ENCODE assay signal across 8 mouse cellular contexts in the genomic region with DNA sequence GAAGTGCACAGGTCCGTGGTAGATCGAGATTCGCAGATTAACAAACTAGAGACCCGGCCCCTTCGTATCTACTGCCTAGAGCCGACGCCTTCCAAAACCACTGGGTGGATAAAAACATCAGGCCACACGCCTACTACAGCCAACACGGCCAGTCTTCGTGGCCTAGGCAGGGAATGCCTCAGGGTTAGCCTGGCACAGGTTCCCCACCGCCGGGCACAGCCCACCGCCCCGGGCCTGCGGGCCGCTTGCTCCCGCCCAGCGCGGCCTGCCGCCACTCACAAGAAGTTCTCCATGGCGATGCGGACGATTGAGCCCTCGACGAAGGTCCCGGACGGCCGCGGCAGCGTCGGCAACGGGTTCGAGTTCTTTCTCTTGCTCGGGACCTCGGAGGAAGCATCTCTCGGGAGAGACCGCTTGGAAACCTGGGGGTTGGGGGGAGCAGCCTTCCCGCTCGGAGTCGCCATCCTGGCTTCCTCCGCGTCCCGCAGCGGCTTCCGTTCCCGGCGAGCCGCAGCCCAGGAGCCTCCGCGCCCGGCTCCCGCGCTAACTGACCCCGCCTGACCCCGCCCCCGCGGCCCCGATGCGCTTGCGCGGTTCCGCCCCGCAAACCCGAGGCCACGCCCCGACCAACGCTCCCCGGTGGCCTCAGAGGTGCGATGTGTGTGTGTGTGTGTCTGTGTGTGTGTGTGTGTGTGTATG. TPM values are rescaled to one million over a fixed set of nuclear protein-coding genes. Genes with fewer than 3 reads are reported as not detected.
A peak's percentile ranks its signal among the peaks of the same experiment; 100 is the strongest.
DNase-seq lines count a peak whose midpoint lies in the region; ATAC-seq and TF ChIP-seq lines count a peak whose summit lies in the region.

A gene (minus strand): TSS at position 543 of the 699 bp plus-strand sequence.

- peak; percentile 54; the same call in 1 of the 2 replicates for TF ChIP-seq POLR2A in liver, adult 2 months (IDR thresholded peaks at IDR 0.05; ENCODE audit: extremely low read depth, insufficient read depth, low read length)

- no peak for TF ChIP-seq CTCF in kidney, postnatal 0 days (IDR thresholded peaks at IDR 0.05; ENCODE audit: low read depth)
- no peak for TF ChIP-seq CTCF in liver, adult 2 months (IDR thresholded peaks at IDR 0.05; ENCODE audit: low read depth, low read length)

- under 1% methylated on average over 69 of the region's 69 CpGs for WGBS in heart, embryonic 12.5 days
- WGBS in kidney, postnatal 0 days, result 0% methylated on average over 69 of the region's 69 CpGs
- under 1% methylated on average over 69 of the region's 69 CpGs for WGBS in liver, adult 2 months

- H3K36me3 ChIP-seq in erythroblast, embryonic 14.5 days (ENCODE audit: control insufficient read depth), result peaks cover 15% of the 10 kb centered on the region
- peaks cover 2% of the 10 kb centered on the region for H3K36me3 ChIP-seq in heart, embryonic 12.5 days
- peaks cover 2% of the 10 kb centered on the region; the same call in 1 of the 2 replicates for H3K36me3 ChIP-seq in kidney, postnatal 0 days (ENCODE audit: insufficient read depth, low read length)
- H3K36me3 ChIP-seq in liver, adult 2 months (ENCODE audit: control insufficient read depth, insufficient read depth, low read length), result no peaks in the 10 kb centered on the region; the same call in none of the 2 replicates

- H3K4me2 ChIP-seq in heart, embryonic 12.5 days, result peak within 1 kb of the TSS; percentile 75
- H3K4me2 ChIP-seq in kidney, postnatal 0 days (ENCODE audit: low read length), result peak within 1 kb of the TSS; percentile 79

- peaks cover 25% of the 10 kb centered on the region for H3K4me1 ChIP-seq in erythroblast, embryonic 14.5 days (ENCODE audit: control insufficient read depth)
- peaks cover 10% of the 10 kb centered on the region; the same call in 1 of the 2 replicates for H3K4me1 ChIP-seq in heart, embryonic 12.5 days (replicated peaks)
- peaks cover 5% of the 10 kb centered on the region; the same call in 1 of the 2 replicates for H3K4me1 ChIP-seq in kidney, postnatal 0 days (replicated peaks; ENCODE audit: insufficient read depth, low read length)
- H3K4me1 ChIP-seq in liver, adult 2 months (ENCODE audit: control insufficient read depth, insufficient read depth, low read length), result peaks cover 8% of the 10 kb centered on the region

- peak; percentile 96 for ATAC-seq in heart, embryonic 12.5 days (ENCODE audit: insufficient number of reproducible peaks, low FRiP score)
- peak; percentile 94 for ATAC-seq in kidney, postnatal 0 days (replicated peaks; ENCODE audit: low FRiP score, low read depth)
- ATAC-seq in monocyte, adult 5-6 weeks (replicated peaks; ENCODE audit: insufficient number of reproducible peaks, low FRiP score, low TSS enrichment, poor library complexity, severe bottlenecking), result peak; percentile 64

- H3K4me3 ChIP-seq in erythroblast, embryonic 14.5 days (replicated peaks), result peak within 1 kb of the TSS; percentile 78
- H3K4me3 ChIP-seq in heart, embryonic 12.5 days, result peak within 1 kb of the TSS; percentile 93
- peak within 1 kb of the TSS; percentile 90 for H3K4me3 ChIP-seq in kidney, postnatal 0 days (replicated peaks; ENCODE audit: low read depth, low read length)
- H3K4me3 ChIP-seq in liver, adult 2 months (ENCODE audit: insufficient read depth, low read depth, low read length), result peak within 1 kb of the TSS; percentile 86

- DNase-seq in CD4-positive, CD25-positive, alpha-beta regulatory T cell, adult 2 months (ENCODE audit: low read depth, low spot score), result peak; percentile 94
- peak; percentile 66 for DNase-seq in brain, embryonic 18.5 days (ENCODE audit: low read depth, low spot score)
- DNase-seq in kidney, postnatal 0 days (ENCODE audit: low spot score), result peak; percentile 75
- peak; percentile 62 for DNase-seq in liver, adult 2 months (ENCODE audit: extremely low read depth, low read depth, low spot score)
- peak; percentile 88 to 89 for DNase-seq in spleen, postnatal 36 days (ENCODE audit: low spot score in 2 of 2)

- peak within 1 kb of the TSS; percentile 85 for H3K9ac ChIP-seq in heart, embryonic 12.5 days
- peak within 1 kb of the TSS; percentile 95 for H3K9ac ChIP-seq in kidney, postnatal 0 days (ENCODE audit: low read depth, low read length)
- peak within 1 kb of the TSS; percentile 88 for H3K9ac ChIP-seq in liver, adult 2 months (ENCODE audit: low read depth, low read length)

- peak within 1 kb of the TSS; percentile 60; the same call in 1 of the 2 replicates for H3K27ac ChIP-seq in heart, embryonic 12.5 days (ENCODE audit: poor library complexity, severe bottlenecking)
- peak within 1 kb of the TSS; percentile 78 for H3K27ac ChIP-seq in kidney, postnatal 0 days
- peak within 1 kb of the TSS; percentile 24 for H3K27ac ChIP-seq in liver, adult 2 months (replicated peaks; ENCODE audit: insufficient read depth, low read depth, low read length)

- H3K79me2 ChIP-seq in liver, adult 2 months (ENCODE audit: control insufficient read depth, insufficient read depth, low read length), result peaks cover 9% of the 10 kb centered on the region; the same call in 1 of the 2 replicates

- H3K27me3 ChIP-seq in erythroblast, embryonic 14.5 days (ENCODE audit: control insufficient read depth), result no peaks in the 10 kb centered on the region
- no peaks in the 10 kb centered on the region for H3K27me3 ChIP-seq in heart, embryonic 12.5 days (replicated peaks)
- no peaks in the 10 kb centered on the region for H3K27me3 ChIP-seq in kidney, postnatal 0 days (ENCODE audit: insufficient read depth, low read length)
- no peaks in the 10 kb centered on the region for H3K27me3 ChIP-seq in liver, adult 2 months (ENCODE audit: control insufficient read depth, insufficient read depth, low read length)

- no peaks in the 10 kb centered on the region for H3K9me3 ChIP-seq in erythroblast, embryonic 14.5 days (ENCODE audit: control insufficient read depth, low read length)
- no peaks in the 10 kb centered on the region for H3K9me3 ChIP-seq in heart, embryonic 12.5 days (replicated peaks)
- H3K9me3 ChIP-seq in kidney, postnatal 0 days (replicated peaks; ENCODE audit: low read length), result no peaks in the 10 kb centered on the region

RNA-seq across cellular contexts. Expression of the gene that starts here (rescaled TPM):
- 0.23 and 0.42 TPM in 2 replicates for polyA plus RNA-seq in erythroblast, embryonic 14.5 days (2012)
- 35.1 and 38.6 TPM in 2 replicates for polyA plus RNA-seq in heart, embryonic 12.5 days (2016; fragmentation: Nextera tagmentation; extraction: Ambion mirVana)
- 16.2 and 18.2 TPM in 2 replicates for polyA plus RNA-seq in kidney, postnatal 0 days (2015; fragmentation: Nextera tagmentation; extraction: Ambion mirVana)
- 17.2 and 18.4 TPM in 2 replicates for total RNA-seq in liver, adult 2 months (2014; rRNA removed)
- 1.7 and 3.1 TPM in 2 replicates for polyA plus RNA-seq in liver, adult 2 months (2012; rRNA removed)
- total RNA-seq in monocyte, adult 5-6 weeks (2017), result 76.1 to 132 TPM (median 86.2 TPM) in 3 replicates

Comparison
In these comparisons a context has a peak if more than half of its experiments do, and no peak if none do; other contexts are left out.
1. Peak in every context shown above with its lines: DNase-seq, ATAC-seq, H3K4me3 ChIP-seq and H3K27ac ChIP-seq.
2. H3K27ac ChIP-seq: peak in every context shown above with its lines; median percentile 78 in kidney, postnatal 0 days; 60 in heart, embryonic 12.5 days; 24 in liver, adult 2 months.